Mouse (Mus musculus) myocyte (in vitro differentiated cells): ENCODE results near the gene Sephs2.

Experiments
- CEBPB ChIP-seq: IDR thresholded peaks from 2 replicates; pipeline ENCODE4 v1.6.1; 2011; ENCODE audit warnings: mild to moderate bottlenecking, moderate library complexity; ENCODE audit not compliant: poor library complexity, insufficient read depth, severe bottlenecking
- E2F4 ChIP-seq: IDR thresholded peaks from one replicate; pipeline ENCODE4 v1.6.1; 2011; ENCODE audit warnings: mild to moderate bottlenecking, control low read depth, moderate library complexity; ENCODE audit not compliant: insufficient read depth
- MAX ChIP-seq: IDR thresholded peaks from one replicate; pipeline ENCODE4 v1.6.1; 2011; ENCODE audit warnings: low read depth, mild to moderate bottlenecking, control low read depth
- MYOD1 ChIP-seq, 3 experiments: IDR thresholded peaks; one replicate each; pipeline ENCODE4 v1.6.1; 2011; ENCODE audit warnings: control low read depth in 2 of 3, low read depth in 2 of 3, mild to moderate bottlenecking in 2 of 3, moderate library complexity in 1 of 3; ENCODE audit not compliant: insufficient read length in 2 of 3, control insufficient read depth in 1 of 3
- MYOG ChIP-seq, 3 experiments: IDR thresholded peaks; one replicate each; pipeline ENCODE4 v1.6.1; 2011; ENCODE audit warnings: control low read depth in 2 of 3, low read depth in 2 of 3, mild to moderate bottlenecking in 2 of 3; ENCODE audit not compliant: insufficient read length in 2 of 3, control insufficient read depth in 1 of 3, insufficient read depth in 1 of 3
- POLR2A ChIP-seq: IDR thresholded peaks from one replicate; pipeline ENCODE4 v1.6.1; 2011; ENCODE audit warnings: low read depth, mild to moderate bottlenecking, control low read depth, moderate library complexity; ENCODE audit not compliant: insufficient read length
- POLR2AphosphoS2 ChIP-seq: IDR thresholded peaks from one replicate; pipeline ENCODE4 v1.6.1; 2011; ENCODE audit warnings: low read depth, control low read depth; ENCODE audit not compliant: insufficient read length
- REST ChIP-seq: IDR thresholded peaks from one replicate; pipeline ENCODE4 v1.6.1; 2011; ENCODE audit warnings: mild to moderate bottlenecking, control low read depth, moderate library complexity; ENCODE audit not compliant: insufficient read depth, insufficient read length
- SRF ChIP-seq: IDR thresholded peaks from one replicate; pipeline ENCODE4 v1.6.1; 2011; ENCODE audit warnings: low read depth; ENCODE audit not compliant: control insufficient read depth, insufficient read length
- TCF12 ChIP-seq: IDR thresholded peaks from one replicate; pipeline ENCODE4 v1.6.1; 2011; ENCODE audit warnings: mild to moderate bottlenecking, control low read depth; ENCODE audit not compliant: poor library complexity, insufficient read depth, severe bottlenecking
- TCF3 ChIP-seq: IDR thresholded peaks from one replicate; pipeline ENCODE4 v1.6.1; 2011; ENCODE audit warnings: low read depth, control low read depth; ENCODE audit not compliant: insufficient read length
- USF1 ChIP-seq: IDR thresholded peaks from one replicate; pipeline ENCODE4 v1.6.1; 2011; ENCODE audit warnings: low read depth, mild to moderate bottlenecking, control low read depth, moderate library complexity

GRCm38 (mm10) chr7:127259186-127259905, 14.5 kb downstream of the Sephs2 start:
- no peak for TF ChIP-seq POLR2A
- TF ChIP-seq SRF, result no peak
- TF ChIP-seq USF1, result no peak
- no peak for TF ChIP-seq CEBPB
- no peak for TF ChIP-seq MAX
- no peak for TF ChIP-seq POLR2AphosphoS2
- no peak for TF ChIP-seq E2F4
- no peak for TF ChIP-seq TCF3
- TF ChIP-seq MYOD1 (IDR thresholded peaks at IDR 0.05; ENCODE audit: control insufficient read depth in 1 of 3, insufficient read length in 2 of 3, low read depth in 2 of 3), result no peak
- TF ChIP-seq TCF12, result no peak
- TF ChIP-seq MYOG (IDR thresholded peaks at IDR 0.05; ENCODE audit: control insufficient read depth in 1 of 3, insufficient read depth in 1 of 3, insufficient read length in 2 of 3, low read depth in 2 of 3), result no peak
- no peak for TF ChIP-seq REST
